Comparison of ENCODE assay signal across 25 mouse cellular contexts in genomic region chr3:37819503-37819902, GRCm38 (mm10).
"Had no signal": no experiment of that assay in that cellular context is flagged by ENCODE, and none has a peak within 500 bp of the region (broad histone marks: within the 10 kb centered on the region; RNA-seq: fewer than 3 reads in every experiment).

No protein-coding gene starts in this region.

- H3K27ac ChIP-seq: heart, embryonic 10.5 days; heart, embryonic 13.5 days; heart, embryonic 15.5 days; hindbrain, embryonic 10.5 days; hindbrain, embryonic 12.5 days; hindbrain, embryonic 14.5 days; layer of hippocampus, adult 2 months; left cerebral cortex, adult 2 months; limb, embryonic 10.5 days; limb, embryonic 12.5 days; liver, embryonic 13.5 days; liver, embryonic 15.5 days had no signal

- H3K4me2 ChIP-seq: heart, embryonic 13.5 days; heart, embryonic 15.5 days; hindbrain, embryonic 12.5 days; hindbrain, embryonic 14.5 days; limb, embryonic 12.5 days; liver, embryonic 11.5 days; liver, embryonic 13.5 days; liver, embryonic 15.5 days had no signal

- H3K4me1 ChIP-seq: heart, embryonic 13.5 days; heart, embryonic 15.5 days; liver, embryonic 13.5 days; liver, embryonic 15.5 days had no signal

- DNase-seq: forebrain, postnatal 0 days; gastrocnemius, postnatal 25 days; heart, adult 18-20 months; heart, postnatal 4 days; kidney, adult 18-20 months; kidney, adult 8-10 months; kidney, postnatal 10 days; kidney, postnatal 4 days; liver; liver, embryonic 13.5 days had no signal

- H3K9me3 ChIP-seq: heart, embryonic 10.5 days; heart, embryonic 15.5 days; limb, embryonic 10.5 days; limb, embryonic 12.5 days; liver, embryonic 13.5 days; liver, embryonic 15.5 days had no signal

- H3K36me3 ChIP-seq: heart, embryonic 10.5 days; heart, embryonic 13.5 days; heart, embryonic 15.5 days; hindbrain, embryonic 10.5 days; hindbrain, embryonic 12.5 days; limb, embryonic 10.5 days; limb, embryonic 12.5 days; liver, embryonic 13.5 days; liver, embryonic 15.5 days had no signal

- H3K4me3 ChIP-seq: heart, embryonic 10.5 days; heart, embryonic 13.5 days; heart, embryonic 15.5 days; hindbrain, embryonic 10.5 days; hindbrain, embryonic 12.5 days; layer of hippocampus, adult 2 months; left cerebral cortex, adult 2 months; limb, embryonic 10.5 days; limb, embryonic 12.5 days; liver, embryonic 13.5 days; liver, embryonic 15.5 days had no signal

- ATAC-seq: forebrain, postnatal 0 days; hindbrain, embryonic 16.5 days; inflammation-experienced regulatory T-cells, adult 6 months; intestine, postnatal 0 days had no signal

- H3K27me3 ChIP-seq: heart, embryonic 13.5 days; heart, embryonic 15.5 days; hindbrain, embryonic 12.5 days; limb, embryonic 12.5 days; liver, embryonic 13.5 days; liver, embryonic 15.5 days had no signal

- H3K9ac ChIP-seq: forebrain, postnatal 0 days; heart, embryonic 13.5 days; heart, embryonic 15.5 days; hindbrain, embryonic 12.5 days; hindbrain, embryonic 14.5 days; limb, embryonic 12.5 days; liver, embryonic 13.5 days; liver, embryonic 15.5 days had no signal
